Comparison of ENCODE assay signal across 27 mouse cellular contexts in genomic region chr9:64553441-64553840, GRCm38 (mm10).
"Had no signal": no experiment of that assay in that cellular context is flagged by ENCODE, and none has a peak within 500 bp of the region (broad histone marks: within the 10 kb centered on the region; RNA-seq: fewer than 3 reads in every experiment).

No protein-coding gene starts in this region.

- H3K9ac ChIP-seq: heart, embryonic 13.5 days; heart, embryonic 15.5 days; hindbrain, embryonic 13.5 days; hindbrain, embryonic 15.5 days; kidney, embryonic 15.5 days; limb, embryonic 12.5 days; liver, embryonic 14.5 days had no signal

- H3K4me1 ChIP-seq: heart, embryonic 13.5 days; heart, embryonic 15.5 days; limb, embryonic 12.5 days had no signal

- H3K4me3 ChIP-seq: heart, adult 2 months; heart, embryonic 13.5 days; heart, embryonic 15.5 days; hindbrain, embryonic 13.5 days; hindbrain, embryonic 15.5 days; kidney, embryonic 15.5 days; left cerebral cortex, adult 2 months; limb, embryonic 10.5 days; limb, embryonic 12.5 days had no signal

- H3K36me3 ChIP-seq: heart, embryonic 13.5 days; heart, embryonic 15.5 days; hindbrain, embryonic 13.5 days; hindbrain, embryonic 15.5 days; kidney, embryonic 15.5 days; limb, embryonic 10.5 days; limb, embryonic 12.5 days had no signal

- H3K27me3 ChIP-seq: hindbrain, embryonic 15.5 days had no signal

- DNase-seq: gastrocnemius, postnatal 14 days; gastrocnemius, postnatal 36 days; heart, adult 11 months; heart, adult 2 months; heart, postnatal 14 days; heart, postnatal 36 days; kidney, adult 11 months; kidney, adult 2 months; kidney, adult 9 months; kidney, postnatal 14 days; kidney, postnatal 36 days; layer of hippocampus, adult 9-11 months; liver had no signal

- H3K9me3 ChIP-seq: heart, embryonic 13.5 days; heart, embryonic 15.5 days; hindbrain, embryonic 13.5 days; hindbrain, embryonic 15.5 days; kidney, embryonic 15.5 days; limb, embryonic 10.5 days; limb, embryonic 12.5 days had no signal

- H3K27ac ChIP-seq: heart, adult 2 months; heart, embryonic 13.5 days; heart, embryonic 15.5 days; hindbrain, embryonic 13.5 days; hindbrain, embryonic 15.5 days; hindbrain, postnatal 0 days; kidney, embryonic 15.5 days; kidney, postnatal 0 days; left cerebral cortex, adult 2 months; limb, embryonic 10.5 days; limb, embryonic 12.5 days; liver, embryonic 14.5 days had no signal

- ATAC-seq: hindbrain, postnatal 0 days; intestine, embryonic 16.5 days had no signal

- H3K4me2 ChIP-seq: heart, embryonic 11.5 days; heart, embryonic 13.5 days; heart, embryonic 15.5 days; hindbrain, embryonic 13.5 days; hindbrain, embryonic 15.5 days; kidney, embryonic 15.5 days; limb, embryonic 12.5 days; liver, embryonic 11.5 days had no signal
